Mouse (Mus musculus): ENCODE results near the gene Sdccag8. TPM values are rescaled to one million over a fixed set of nuclear protein-coding genes. Genes with fewer than 3 reads are reported as not detected.
"Not testable (repeated sequence)": the region's sequence is repeated elsewhere in the genome, so short reads cannot be mapped to it uniquely, and the experiment has no call there.

Sdccag8 gene
- polyA plus RNA-seq, 1 experiment from 2014 or later: 19.2 TPM

- ATAC-seq (ENCODE audit: insufficient read depth, low FRiP score, low TSS enrichment): no peak
- Histone ChIP-seq H3K27me3 (ENCODE audit: control insufficient read depth, insufficient read depth, low read length) (no peaks in the 10 kb centered on the region; the same call in 1 of the 2 replicates), H3K4me1 (ENCODE audit: control insufficient read depth, insufficient read depth, low read length) (no peaks in the 10 kb centered on the region), H3K36me3 (ENCODE audit: control insufficient read depth, insufficient read depth, low read length) (no peaks in the 10 kb centered on the region), H3K27ac (ENCODE audit: low read depth, low read length) (no peak overlapping the region), H3K4me3 (ENCODE audit: low read depth, low read length) (no peak overlapping the region), H3K9ac (ENCODE audit: low read length) (no peak overlapping the region), H3K9me3 (ENCODE audit: control insufficient read depth, low read length) (no peaks in the 10 kb centered on the region), H3K4me2 (ENCODE audit: low read depth) (no peak overlapping the region)
- no peak for DNase-seq (ENCODE audit: low spot score)
- 85% methylated on average over 8 of the region's 8 CpGs for WGBS
These were observed 18.1 kb downstream of the Sdccag8 start for GRCm38 (mm10) chr1:176832607-176833006.

GRCm38 (mm10) chr1:176833257-176833656 lies 18.8 kb downstream of the Sdccag8 start:
- Histone ChIP-seq H3K27ac (ENCODE audit: low read depth, low read length) (no peak overlapping the region), H3K36me3 (ENCODE audit: control insufficient read depth, insufficient read depth, low read length) (no peaks in the 10 kb centered on the region), H3K9me3 (ENCODE audit: control insufficient read depth, low read length) (no peaks in the 10 kb centered on the region), H3K27me3 (ENCODE audit: control insufficient read depth, insufficient read depth, low read length) (no peaks in the 10 kb centered on the region; the same call in 1 of the 2 replicates), H3K4me1 (ENCODE audit: control insufficient read depth, insufficient read depth, low read length) (no peaks in the 10 kb centered on the region), H3K9ac (ENCODE audit: low read length) (no peak overlapping the region), H3K4me2 (ENCODE audit: low read depth) (no peak overlapping the region), H3K4me3 (ENCODE audit: low read depth, low read length) (no peak overlapping the region)
- ATAC-seq (ENCODE audit: insufficient read depth, low FRiP score, low TSS enrichment) (no peak), DNase-seq (ENCODE audit: low spot score) (no peak)

- DNase-seq (ENCODE audit: low spot score) (no peak), ATAC-seq (ENCODE audit: insufficient read depth, low FRiP score, low TSS enrichment) (no peak)
- Histone ChIP-seq H3K27me3 (ENCODE audit: control insufficient read depth, insufficient read depth, low read length) (no peaks in the 10 kb centered on the region; the same call in 1 of the 2 replicates), H3K36me3 (ENCODE audit: control insufficient read depth, insufficient read depth, low read length) (no peaks in the 10 kb centered on the region), H3K9me3 (ENCODE audit: control insufficient read depth, low read length) (no peaks in the 10 kb centered on the region), H3K4me2 (ENCODE audit: low read depth) (no peak overlapping the region), H3K9ac (ENCODE audit: low read length) (no peak overlapping the region), H3K27ac (ENCODE audit: low read depth, low read length) (no peak overlapping the region), H3K4me3 (ENCODE audit: low read depth, low read length) (no peak overlapping the region), H3K4me1 (ENCODE audit: control insufficient read depth, insufficient read depth, low read length) (no peaks in the 10 kb centered on the region)
- WGBS: 90% methylated on average over 3 of the region's 3 CpGs
These were observed 19.5 kb downstream of the Sdccag8 start for GRCm38 (mm10) chr1:176833948-176834347.

GRCm38 (mm10) chr1:176834880-176835279 lies 20.4 kb downstream of the Sdccag8 start:
- H3K4me3 ChIP-seq (ENCODE audit: low read depth, low read length): no peak overlapping the region
- DNase-seq (ENCODE audit: low spot score): no peak
- H3K4me1 ChIP-seq (ENCODE audit: control insufficient read depth, insufficient read depth, low read length): no peaks in the 10 kb centered on the region
- no peak overlapping the region for H3K9ac ChIP-seq (ENCODE audit: low read length)
- no peaks in the 10 kb centered on the region for H3K36me3 ChIP-seq (ENCODE audit: control insufficient read depth, insufficient read depth, low read length)
- no peak for ATAC-seq (ENCODE audit: insufficient read depth, low FRiP score, low TSS enrichment)
- H3K27me3 ChIP-seq (ENCODE audit: control insufficient read depth, insufficient read depth, low read length): no peaks in the 10 kb centered on the region; the same call in 1 of the 2 replicates
- H3K9me3 ChIP-seq (ENCODE audit: control insufficient read depth, low read length): no peaks in the 10 kb centered on the region
- H3K27ac ChIP-seq (ENCODE audit: low read depth, low read length): no peak overlapping the region
- 61% methylated on average over 6 of the region's 6 CpGs for WGBS
- H3K4me2 ChIP-seq (ENCODE audit: low read depth): no peak overlapping the region; the same call in 1 of the 2 replicates

- Histone ChIP-seq H3K27me3 (ENCODE audit: control insufficient read depth, insufficient read depth, low read length) (no peaks in the 10 kb centered on the region; the same call in 1 of the 2 replicates), H3K4me1 (ENCODE audit: control insufficient read depth, insufficient read depth, low read length) (no peaks in the 10 kb centered on the region), H3K27ac (ENCODE audit: low read depth, low read length) (no peak overlapping the region), H3K4me3 (ENCODE audit: low read depth, low read length) (peak overlapping the region; percentile 34), H3K4me2 (ENCODE audit: low read depth) (peak overlapping the region; percentile 77), H3K9me3 (ENCODE audit: control insufficient read depth, low read length) (no peaks in the 10 kb centered on the region), H3K36me3 (ENCODE audit: control insufficient read depth, insufficient read depth, low read length) (no peaks in the 10 kb centered on the region), H3K9ac (ENCODE audit: low read length) (peak overlapping the region; percentile 31; the same call in 1 of the 2 replicates)
- DNase-seq (ENCODE audit: low spot score): no peak
- no peak; the same call in 1 of the 2 replicates for ATAC-seq (ENCODE audit: insufficient read depth, low FRiP score, low TSS enrichment)
- 1% methylated on average over 41 of the region's 41 CpGs for WGBS
These were observed 21.2 kb downstream of the Sdccag8 start for GRCm38 (mm10) chr1:176835501-176836294.

GRCm38 (mm10) chr1:176836562-176836961 lies 22.1 kb downstream of the Sdccag8 start:
- H3K36me3 ChIP-seq (ENCODE audit: control insufficient read depth, insufficient read depth, low read length); H3K4me3 ChIP-seq (ENCODE audit: low read depth, low read length); H3K9ac ChIP-seq (ENCODE audit: low read length); DNase-seq (ENCODE audit: low spot score); H3K4me2 ChIP-seq (ENCODE audit: low read depth); H3K27ac ChIP-seq (ENCODE audit: low read depth, low read length); H3K27me3 ChIP-seq (ENCODE audit: control insufficient read depth, insufficient read depth, low read length); ATAC-seq (ENCODE audit: insufficient read depth, low FRiP score, low TSS enrichment); H3K4me1 ChIP-seq (ENCODE audit: control insufficient read depth, insufficient read depth, low read length); H3K9me3 ChIP-seq (ENCODE audit: control insufficient read depth, low read length): not testable (repeated sequence)
- 67% methylated on average over 7 of the region's 7 CpGs for WGBS

- ATAC-seq (ENCODE audit: insufficient read depth, low FRiP score, low TSS enrichment) (no peak), DNase-seq (ENCODE audit: low spot score) (no peak)
- WGBS: 84% methylated on average over 17 of the region's 17 CpGs
- no peaks in the 10 kb centered on the region for H3K9me3 ChIP-seq (ENCODE audit: control insufficient read depth, low read length)
- no peaks in the 10 kb centered on the region for H3K27me3 ChIP-seq (ENCODE audit: control insufficient read depth, insufficient read depth, low read length)
- H3K4me1 ChIP-seq (ENCODE audit: control insufficient read depth, insufficient read depth, low read length): no peaks in the 10 kb centered on the region
- H3K36me3 ChIP-seq (ENCODE audit: control insufficient read depth, insufficient read depth, low read length): no peaks in the 10 kb centered on the region
- H3K27ac ChIP-seq (ENCODE audit: low read depth, low read length): no peak overlapping the region
- no peak overlapping the region for H3K4me3 ChIP-seq (ENCODE audit: low read depth, low read length)
- H3K4me2 ChIP-seq (ENCODE audit: low read depth): no peak overlapping the region
- H3K9ac ChIP-seq (ENCODE audit: low read length): no peak overlapping the region
These were observed 30.9 kb downstream of the Sdccag8 start for GRCm38 (mm10) chr1:176845082-176845977.

- no peak overlapping the region for H3K9ac ChIP-seq (ENCODE audit: low read length)
- H3K27ac ChIP-seq (ENCODE audit: low read depth, low read length): no peak overlapping the region
- H3K4me1 ChIP-seq (ENCODE audit: control insufficient read depth, insufficient read depth, low read length): no peaks in the 10 kb centered on the region
- 77% methylated on average over 10 of the region's 10 CpGs for WGBS
- no peak overlapping the region for H3K4me2 ChIP-seq (ENCODE audit: low read depth)
- no peaks in the 10 kb centered on the region for H3K36me3 ChIP-seq (ENCODE audit: control insufficient read depth, insufficient read depth, low read length)
- H3K27me3 ChIP-seq (ENCODE audit: control insufficient read depth, insufficient read depth, low read length): no peaks in the 10 kb centered on the region
- no peak overlapping the region for H3K4me3 ChIP-seq (ENCODE audit: low read depth, low read length)
- DNase-seq (ENCODE audit: low spot score) (no peak), ATAC-seq (ENCODE audit: insufficient read depth, low FRiP score, low TSS enrichment) (no peak)
- H3K9me3 ChIP-seq (ENCODE audit: control insufficient read depth, low read length): no peaks in the 10 kb centered on the region
These were observed 32.8 kb downstream of the Sdccag8 start for GRCm38 (mm10) chr1:176847118-176847859.

All from neural tube, embryonic 11.5 days (tissue).